Comparison of ENCODE assay signal across 14 mouse cellular contexts in genomic region chr11:116476041-116476440, GRCm38 (mm10). TPM values are rescaled to one million over a fixed set of nuclear protein-coding genes. Genes with fewer than 3 reads are reported as not detected.
DNase-seq lines count a peak whose midpoint lies in the region; ATAC-seq and TF ChIP-seq lines count a peak whose summit lies in the region.
"Had no signal": no experiment of that assay in that cellular context is flagged by ENCODE, and none has a peak within 500 bp of the region (broad histone marks: within the 10 kb centered on the region; RNA-seq: fewer than 3 reads in every experiment).

No protein-coding gene starts in this region.

- H3K27ac ChIP-seq in heart, embryonic 11.5 days (ENCODE audit: low read depth, low read length) = no peak overlapping the region
- H3K27ac ChIP-seq in heart, embryonic 12.5 days (ENCODE audit: poor library complexity, severe bottlenecking) = peak overlapping the region; percentile 8; the same call in 1 of the 2 replicates
- peak overlapping the region; percentile 1; the same call in 1 of the 2 replicates for H3K27ac ChIP-seq in testis, adult 2 months (ENCODE audit: control insufficient read depth, insufficient read depth, low read depth, low read length)
- H3K27ac ChIP-seq: kidney, postnatal 0 days had no signal

- WGBS in heart, embryonic 11.5 days (ENCODE audit: insufficient replicate concordance) = 92% methylated on average over 10 of the region's 10 CpGs
- WGBS in heart, embryonic 12.5 days = 87% methylated on average over 10 of the region's 10 CpGs

- no peaks in the 10 kb centered on the region for H3K9me3 ChIP-seq in heart, embryonic 11.5 days (replicated peaks; ENCODE audit: control insufficient read depth, low read length)
- H3K9me3 ChIP-seq in heart, embryonic 12.5 days (replicated peaks) = no peaks in the 10 kb centered on the region

- H3K27me3 ChIP-seq in heart, embryonic 11.5 days (ENCODE audit: control insufficient read depth, insufficient read depth, low read length) = no peaks in the 10 kb centered on the region
- H3K27me3 ChIP-seq in heart, embryonic 12.5 days (replicated peaks) = no peaks in the 10 kb centered on the region
- no peaks in the 10 kb centered on the region for H3K27me3 ChIP-seq in testis, adult 2 months (ENCODE audit: control insufficient read depth, insufficient read depth, low read length)

- H3K4me3 ChIP-seq in heart, embryonic 11.5 days (ENCODE audit: low read depth, low read length) = no peak overlapping the region
- H3K4me3 ChIP-seq in heart, embryonic 12.5 days = no peak overlapping the region
- H3K4me3 ChIP-seq in testis, adult 2 months (ENCODE audit: control insufficient read depth, low read depth, low read length) = no peak overlapping the region
- H3K4me3 ChIP-seq: hindbrain, embryonic 10.5 days had no signal

- H3K9ac ChIP-seq in heart, embryonic 11.5 days (ENCODE audit: low read depth, low read length) = no peak overlapping the region
- no peak overlapping the region for H3K9ac ChIP-seq in heart, embryonic 12.5 days
- H3K9ac ChIP-seq: liver, postnatal 0 days had no signal

- no peak overlapping the region for H3K4me2 ChIP-seq in heart, embryonic 11.5 days
- no peak overlapping the region for H3K4me2 ChIP-seq in heart, embryonic 12.5 days

- no peak for TF ChIP-seq CTCF in testis, adult 2 months (IDR thresholded peaks at IDR 0.05; ENCODE audit: control insufficient read depth, insufficient read depth, insufficient replicate concordance, low read depth, low read length)

- peaks cover 4% of the 10 kb centered on the region; the same call in 1 of the 2 replicates for H3K4me1 ChIP-seq in heart, embryonic 11.5 days (ENCODE audit: control insufficient read depth, insufficient read depth, low read length)
- peaks cover 11% of the 10 kb centered on the region; the same call in 1 of the 2 replicates for H3K4me1 ChIP-seq in heart, embryonic 12.5 days (replicated peaks)
- H3K4me1 ChIP-seq in testis, adult 2 months (ENCODE audit: control insufficient read depth, insufficient read depth, low read length) = no peaks in the 10 kb centered on the region

- peak; percentile 48 to 53 for DNase-seq in heart, adult 18-20 months
- peak; percentile 54 for DNase-seq in ovary, adult 18-20 months (ENCODE audit: low spot score)
- no peak for DNase-seq in ovary, postnatal 36 days (ENCODE audit: low spot score)
- no peak for DNase-seq in B cell, adult 2 months
- DNase-seq in ovary, postnatal 14 days (ENCODE audit: low spot score) = no peak
- DNase-seq: cerebellum, adult 8-10 months; liver, postnatal 0 days had no signal

- no peak for TF ChIP-seq POLR2A in testis, adult 2 months (IDR thresholded peaks at IDR 0.05; ENCODE audit: control insufficient read depth, low read depth, low read length)

- H3K36me3 ChIP-seq in heart, embryonic 11.5 days (ENCODE audit: control insufficient read depth, insufficient read depth, low read length) = peaks cover 51% of the 10 kb centered on the region
- H3K36me3 ChIP-seq in heart, embryonic 12.5 days = peaks cover 97% of the 10 kb centered on the region
- peaks cover 1% of the 10 kb centered on the region for H3K36me3 ChIP-seq in testis, adult 2 months (ENCODE audit: control insufficient read depth, insufficient read depth, low read length)

- no peak for ATAC-seq in heart, embryonic 11.5 days (replicated peaks; ENCODE audit: insufficient number of reproducible peaks, low FRiP score, low TSS enrichment)
- no peak for ATAC-seq in heart, embryonic 12.5 days (ENCODE audit: insufficient number of reproducible peaks, low FRiP score)
- ATAC-seq: liver, postnatal 0 days had no signal

RNA-seq across cellular contexts. Expression of gene Qrich2, which starts 10.0 kb away (rescaled TPM):
- under 1 TPM in 1 of 2 experiments, not detected in 1; 0.05 TPM for total RNA-seq in heart, adult 18-20 months (2021)
- polyA plus RNA-seq in heart, embryonic 11.5 days (2014; fragmentation: Nextera tagmentation; extraction: Ambion mirVana) = 0.31 TPM in 1 of 2 replicates, not detected in the other
- polyA plus RNA-seq in heart, embryonic 12.5 days (2016; fragmentation: Nextera tagmentation; extraction: Ambion mirVana) = not detected in 2 replicates
- 469 and 538 TPM in 2 replicates for polyA plus RNA-seq in testis, adult 2 months (2012; rRNA removed)
- total RNA-seq: gastrocnemius, adult 18-20 months; left cerebral cortex, postnatal 14 days had no signal
- polyA plus RNA-seq: liver, postnatal 0 days had no signal

RNA-seq across cellular contexts. Expression of gene Prpsap1, which starts 18.0 kb away (rescaled TPM):
- total RNA-seq in heart, adult 18-20 months (2021) = 10 to 100 TPM; 25.1 to 29.4 TPM
- polyA plus RNA-seq in heart, embryonic 11.5 days (2014; fragmentation: Nextera tagmentation; extraction: Ambion mirVana) = 96.5 and 101 TPM in 2 replicates
- 94.8 and 96.8 TPM in 2 replicates for polyA plus RNA-seq in heart, embryonic 12.5 days (2016; fragmentation: Nextera tagmentation; extraction: Ambion mirVana)
- 58.2 and 59.0 TPM in 2 replicates for polyA plus RNA-seq in testis, adult 2 months (2012; rRNA removed)

RNA-seq across cellular contexts. Expression of gene Ubald2, which starts 42.1 kb away (rescaled TPM):
- 10 to 100 TPM; 32.0 to 33.3 TPM for total RNA-seq in heart, adult 18-20 months (2021)
- 60.6 and 68.3 TPM in 2 replicates for polyA plus RNA-seq in heart, embryonic 11.5 days (2014; fragmentation: Nextera tagmentation; extraction: Ambion mirVana)
- polyA plus RNA-seq in heart, embryonic 12.5 days (2016; fragmentation: Nextera tagmentation; extraction: Ambion mirVana) = 33.7 and 34.2 TPM in 2 replicates
- polyA plus RNA-seq in testis, adult 2 months (2012; rRNA removed) = 76.4 and 88.4 TPM in 2 replicates

RNA-seq across cellular contexts. Expression of gene Sphk1, which starts 54.7 kb away (rescaled TPM):
- 1 to 10 TPM in 1 of 2 experiments, under 1 TPM in 1; 0.94 to 1.4 TPM for total RNA-seq in heart, adult 18-20 months (2021)
- polyA plus RNA-seq in heart, embryonic 11.5 days (2014; fragmentation: Nextera tagmentation; extraction: Ambion mirVana) = 2.1 and 3.0 TPM in 2 replicates
- 1.6 and 2.1 TPM in 2 replicates for polyA plus RNA-seq in heart, embryonic 12.5 days (2016; fragmentation: Nextera tagmentation; extraction: Ambion mirVana)
- 3.3 and 4.2 TPM in 2 replicates for polyA plus RNA-seq in testis, adult 2 months (2012; rRNA removed)

Comparison
In these comparisons a context has a peak if more than half of its experiments do, and no peak if none do; other contexts are left out.
1. DNase-seq: peak in heart, adult 18-20 months (2 of 2) and ovary, adult 18-20 months (single experiment); none in ovary, postnatal 36 days (single experiment), B cell, adult 2 months (0 of 2) and ovary, postnatal 14 days (single experiment).
2. RNA of gene Qrich2, which starts 10.0 kb away (polyA plus RNA-seq): 469 to 538 TPM in testis, adult 2 months; 0.31 TPM in heart, embryonic 11.5 days and not detected in heart, embryonic 12.5 days; every median in the first group is over 100 times any median in the second.